Mouse (Mus musculus): Measurements from ENCODE around the gene Bnip1. TPM values are rescaled to one million over a fixed set of nuclear protein-coding genes. Genes with fewer than 3 reads are reported as not detected.

Gene Bnip1
- total RNA-seq (2023), result 38.8 to 43.3 TPM (median 41.2 TPM) in 4 replicates

DNA sequence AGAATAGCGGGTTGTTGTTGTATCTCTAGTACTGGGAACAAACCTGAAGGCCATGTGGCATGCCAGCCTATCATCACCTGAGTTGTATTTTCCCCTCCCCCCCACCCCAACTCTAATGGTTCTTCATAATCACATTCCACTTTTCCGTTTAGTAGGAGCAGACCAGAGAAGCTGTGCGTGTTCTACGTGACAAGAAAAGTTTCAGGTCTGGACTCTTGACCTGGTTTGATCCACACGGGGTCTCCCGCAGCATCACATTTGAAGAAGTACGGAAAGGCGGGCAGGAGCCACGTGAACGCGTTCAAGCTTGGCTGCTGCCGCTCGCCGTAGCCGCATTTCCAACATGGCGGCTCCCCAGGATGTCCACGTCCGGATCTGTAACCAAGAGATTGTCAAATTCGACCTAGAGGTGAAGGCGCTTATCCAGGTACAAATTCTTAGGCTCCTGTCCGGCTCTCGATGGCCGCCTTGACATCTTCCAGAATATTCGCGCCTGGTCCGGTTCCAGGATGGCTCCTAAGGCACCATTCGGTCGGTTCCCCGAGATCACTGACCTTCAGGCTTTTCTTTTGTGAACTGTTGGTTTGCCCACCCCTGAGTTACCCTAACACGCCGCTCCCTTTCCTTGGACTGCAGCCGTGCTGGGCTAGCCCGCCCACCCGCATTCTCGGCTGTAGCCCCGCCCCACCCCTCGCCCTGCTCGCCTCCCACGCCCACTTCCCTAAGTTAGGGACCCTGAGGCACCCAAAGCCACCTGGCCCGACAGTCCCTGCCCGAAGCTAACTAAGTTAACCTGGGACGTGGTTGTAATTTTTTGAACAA, at the start of gene Bnip1:
TSS of gene Bnip1 (plus strand) at position 317 of the 822 bp plus-strand sequence.

Other genes starting within 250 kb of the Bnip1 start
- gene Ergic1, start 219.6 kb upstream of the Bnip1 start, total RNA-seq (2023), result 32.1 to 39.3 TPM (median 34.3 TPM) in 4 replicates
- gene Dusp1, start 218.9 kb upstream of the Bnip1 start, total RNA-seq (2023), result 569 to 830 TPM (median 721 TPM) in 4 replicates
- 115 to 128 TPM (median 124 TPM) in 4 replicates for gene Atp6v0e, start 117.8 kb upstream of the Bnip1 start, total RNA-seq (2023)
- gene Crebrf, start 65.4 kb upstream of the Bnip1 start, total RNA-seq (2023), result 129 to 152 TPM (median 139 TPM) in 4 replicates
- gene Nkx2-5, start 63.9 kb downstream of the Bnip1 start, total RNA-seq (2023), result not detected in 4 replicates
- 3.4 to 6.8 TPM (median 5.4 TPM) in 4 replicates for gene Kifc5b, start 136.0 kb downstream of the Bnip1 start, total RNA-seq (2023)
- gene Phf1, start 152.0 kb downstream of the Bnip1 start, total RNA-seq (2023), result 113 to 121 TPM (median 117 TPM) in 4 replicates
- 60.4 to 83.0 TPM (median 76.6 TPM) in 4 replicates for gene Cuta, start 158.5 kb downstream of the Bnip1 start, total RNA-seq (2023)
- gene Syngap1, start 160.2 kb downstream of the Bnip1 start, total RNA-seq (2023), result 2.5 to 4.4 TPM (median 3.3 TPM) in 4 replicates
- gene Zbtb9, start 192.1 kb downstream of the Bnip1 start, total RNA-seq (2023), result 17.3 to 20.1 TPM (median 19.1 TPM) in 4 replicates
- gene Bak1, start 247.9 kb downstream of the Bnip1 start, total RNA-seq (2023), result 34.5 to 42.9 TPM (median 37.8 TPM) in 4 replicates

Measured in B cell, adult 62 days (primary cell).